Mouse (Mus musculus) MEL (cell line): ENCODE measurements around the gene Acsl3. TPM values are rescaled to one million over a fixed set of nuclear protein-coding genes. Genes with fewer than 3 reads are reported as not detected.

Source experiments
- DNase-seq: peaks from one replicate; pipeline ENCODE4 v3.0.0; 2011; ENCODE audit warnings: low read depth, low spot score
- H3K27ac ChIP-seq: 2 replicates; pipeline ENCODE4 v1.5.1; 2012; ENCODE audit warnings: low read depth, mild to moderate bottlenecking, control low read depth, low read length, moderate library complexity; ENCODE audit not compliant: control insufficient read depth
- H3K27me3 ChIP-seq, 2 experiments: fragments of 150-350 bp in 1 of 2; sonication (generic) in 1 of 2; 2 replicates each; pipeline ENCODE4 v1.6.1; 2012; ENCODE audit warnings: low read length in 2 of 2, mild to moderate bottlenecking in 2 of 2, improper control_type of control experiment in 1 of 2, moderate library complexity in 1 of 2; ENCODE audit not compliant: insufficient read depth in 2 of 2, control insufficient read depth in 1 of 2
- H3K36me3 ChIP-seq, 2 experiments: 2 replicates each; pipeline ENCODE4 v1.6.1; 2012 to 2014; ENCODE audit warnings: low read length in 2 of 2, improper control_type of control experiment in 1 of 2, inconsistent platforms in 1 of 2, mild to moderate bottlenecking in 1 of 2; ENCODE audit not compliant: insufficient read depth in 2 of 2, control insufficient read depth in 1 of 2
- H3K4me1 ChIP-seq, 2 experiments: fragments of 150-350 bp in 1 of 2; sonication (generic) in 1 of 2; 2 replicates each; pipeline ENCODE4 v1.6.1; 2012; ENCODE audit warnings: low read length in 2 of 2, improper control_type of control experiment in 1 of 2, mild to moderate bottlenecking in 1 of 2; ENCODE audit not compliant: insufficient read depth in 2 of 2, control insufficient read depth in 1 of 2
- H3K4me3 ChIP-seq, 2 experiments: fragments of 150-350 bp in 1 of 2; sonication (generic) in 1 of 2; 2 replicates each; pipeline ENCODE4 v1.5.1; 2012; ENCODE audit warnings: low read depth in 2 of 2, low read length in 2 of 2, mild to moderate bottlenecking in 2 of 2, moderate library complexity in 2 of 2, control low read depth in 1 of 2, improper control_type of control experiment in 1 of 2; ENCODE audit not compliant: control insufficient read depth in 1 of 2, insufficient read depth in 1 of 2
- H3K79me2 ChIP-seq: 2 replicates; pipeline ENCODE4 v1.6.1; 2012; ENCODE audit warnings: mild to moderate bottlenecking, low read length, moderate library complexity; ENCODE audit not compliant: control insufficient read depth, poor library complexity, insufficient read depth
- H3K9ac ChIP-seq: 2 replicates; pipeline ENCODE4 v1.6.1; 2012; ENCODE audit warnings: low read depth, mild to moderate bottlenecking, control low read depth, low read length, moderate library complexity; ENCODE audit not compliant: control insufficient read depth, poor library complexity, severe bottlenecking
- H3K9me3 ChIP-seq: fragments of 150-350 bp; sonication (generic); replicated peaks from 2 replicates; pipeline ENCODE4 v1.6.1; 2012; ENCODE audit warnings: mild to moderate bottlenecking, low read length, improper control_type of control experiment, moderate library complexity; ENCODE audit not compliant: insufficient read depth
- BHLHE40 ChIP-seq: IDR thresholded peaks from 2 replicates; pipeline ENCODE4 v1.6.1; 2012; ENCODE audit warnings: low read depth, mild to moderate bottlenecking, inconsistent platforms, low read length, improper control_type of control experiment, borderline replicate concordance
- CTCF ChIP-seq, 3 experiments: IDR thresholded peaks in 2 of 3; conservative IDR thresholded peaks in 1 of 3; 2 replicates each; pipeline ENCODE4 v1.5.1; 2011 to 2012; ENCODE audit warnings: low read length in 3 of 3, low read depth in 2 of 3, mild to moderate bottlenecking in 2 of 3, improper control_type of control experiment in 1 of 3, inconsistent platforms in 1 of 3, mixed read lengths in 1 of 3, moderate library complexity in 1 of 3; ENCODE audit not compliant: control insufficient read depth in 1 of 3, insufficient read depth in 1 of 3, poor library complexity in 1 of 3, severe bottlenecking in 1 of 3
- E2F4 ChIP-seq: IDR thresholded peaks from 2 replicates; pipeline ENCODE4 v1.6.1; 2011; ENCODE audit warnings: low read depth, low read length, improper control_type of control experiment, borderline replicate concordance
- ELF1 ChIP-seq: IDR thresholded peaks from 2 replicates; pipeline ENCODE4 v1.6.1; 2014; ENCODE audit warnings: low read depth, mild to moderate bottlenecking, inconsistent platforms, low read length, improper control_type of control experiment, moderate library complexity
- GATA1 ChIP-seq: IDR thresholded peaks from 2 replicates; pipeline ENCODE4 v1.6.1; 2011; ENCODE audit warnings: low read depth, low read length, improper control_type of control experiment
- HCFC1 ChIP-seq: IDR thresholded peaks from 2 replicates; pipeline ENCODE4 v1.6.1; 2012; ENCODE audit warnings: low read depth, mild to moderate bottlenecking, inconsistent platforms, low read length, improper control_type of control experiment, moderate library complexity
- JUND ChIP-seq: IDR thresholded peaks from 2 replicates; pipeline ENCODE4 v1.6.1; 2011; ENCODE audit warnings: low read depth, mild to moderate bottlenecking, improper control_type of control experiment, low read length
- KAT2A ChIP-seq: conservative IDR thresholded peaks from 2 replicates; pipeline ENCODE4 v1.6.1; 2012; ENCODE audit warnings: low read depth, low read length, improper control_type of control experiment, inconsistent platforms
- MAFK ChIP-seq: IDR thresholded peaks from 2 replicates; pipeline ENCODE4 v1.6.1; 2011; ENCODE audit warnings: low read depth, mild to moderate bottlenecking, low read length, improper control_type of control experiment, borderline replicate concordance
- MYB ChIP-seq: IDR thresholded peaks from 2 replicates; pipeline ENCODE4 v1.6.1; 2011; ENCODE audit warnings: mild to moderate bottlenecking, low read depth, low read length, improper control_type of control experiment
- NELFE ChIP-seq: IDR thresholded peaks from 2 replicates; pipeline ENCODE4 v1.6.1; 2011; ENCODE audit warnings: low read depth, low read length, improper control_type of control experiment
- NRF1 ChIP-seq: IDR thresholded peaks from 2 replicates; pipeline ENCODE4 v1.6.1; 2014; ENCODE audit warnings: low read depth, mild to moderate bottlenecking, inconsistent platforms, low read length, improper control_type of control experiment, moderate library complexity; ENCODE audit not compliant: poor library complexity, insufficient read depth, severe bottlenecking
- POLR2A ChIP-seq, 2 experiments: IDR thresholded peaks; 2 replicates each; pipeline ENCODE4 v1.6.1; 2011 to 2012; ENCODE audit warnings: low read length in 2 of 2, mild to moderate bottlenecking in 2 of 2, control low read depth in 1 of 2, improper control_type of control experiment in 1 of 2, low read depth in 1 of 2, moderate library complexity in 1 of 2; ENCODE audit not compliant: control insufficient read depth in 1 of 2, insufficient read depth in 1 of 2, poor library complexity in 1 of 2
- RAD21 ChIP-seq: IDR thresholded peaks from 2 replicates; pipeline ENCODE4 v1.6.1; 2011; ENCODE audit warnings: mild to moderate bottlenecking, low read depth, low read length, improper control_type of control experiment
- RCOR1 ChIP-seq: IDR thresholded peaks from 2 replicates; pipeline ENCODE4 v1.6.1; 2012; ENCODE audit warnings: low read depth, mild to moderate bottlenecking, inconsistent platforms, low read length, improper control_type of control experiment
- SMC3 ChIP-seq: IDR thresholded peaks from 2 replicates; pipeline ENCODE4 v1.6.1; 2011; ENCODE audit warnings: low read depth, low read length, improper control_type of control experiment
- TAL1 ChIP-seq: IDR thresholded peaks from 2 replicates; pipeline ENCODE4 v1.6.1; 2012; ENCODE audit warnings: mild to moderate bottlenecking, inconsistent platforms, low read length, moderate library complexity, mixed read lengths
- TCF12 ChIP-seq: IDR thresholded peaks from 2 replicates; pipeline ENCODE4 v1.6.1; 2014; ENCODE audit warnings: low read depth, mild to moderate bottlenecking, inconsistent platforms, low read length, improper control_type of control experiment, moderate library complexity
- UBTF ChIP-seq: IDR thresholded peaks from 2 replicates; pipeline ENCODE4 v1.6.1; 2012; ENCODE audit warnings: low read depth, mild to moderate bottlenecking, inconsistent platforms, low read length, improper control_type of control experiment, moderate library complexity, borderline replicate concordance; ENCODE audit not compliant: insufficient read depth
- USF1 ChIP-seq: IDR thresholded peaks from 2 replicates; pipeline ENCODE4 v1.6.1; 2014; ENCODE audit warnings: low read depth, mild to moderate bottlenecking, inconsistent platforms, low read length, improper control_type of control experiment, moderate library complexity
- polyA plus RNA-seq, 2 experiments: library from polyadenylated mRNA; stranded (reverse) in 1 of 2; unstranded in 1 of 2; fragments of >175 nt in 1 of 2; fragments of >200 nt in 1 of 2; gene quantifications; 2 replicates each; pipeline versions ENCODE4 v1.2.1 to v1.2.4; 2012; ENCODE audit warnings: low replicate concordance in 2 of 2, low read depth in 1 of 2; ENCODE audit not compliant: insufficient read length in 2 of 2, insufficient read depth in 1 of 2, missing spikeins in 1 of 2
- total RNA-seq: library from RNA; depleted of rRNA; stranded (reverse); fragments of 300-350 nt; gene quantifications from 2 replicates; pipeline ENCODE4 v1.2.3, GENCODE M21; 2012

Gene Acsl3
- total and polyA plus RNA-seq, 3 experiments = 32.9 to 38.9 TPM; not detected in 1

- Histone ChIP-seq H3K9me3 (no peaks in the 10 kb centered on the region), H3K79me2 (peaks cover 16% of the 10 kb centered on the region), H3K4me1 (peaks cover under 1 to 2% of the 10 kb centered on the region in 2 experiments; a peak in 2 of 4 replicates), H3K4me3 (no peak overlapping the region), H3K9ac (no peak overlapping the region), H3K27me3 (no peaks in the 10 kb centered on the region), H3K27ac (no peak overlapping the region), H3K36me3 (peaks cover 0 to 6% of the 10 kb centered on the region in 2 experiments; a peak in 3 of 4 replicates)
- no peak for TF ChIP-seq TAL1
- no peak for TF ChIP-seq HCFC1
- no peak for TF ChIP-seq TCF12
- TF ChIP-seq NELFE = no peak
- no peak for TF ChIP-seq RCOR1
- TF ChIP-seq BHLHE40 = no peak
- no peak for TF ChIP-seq RAD21
- TF ChIP-seq MYB = no peak
- no peak for TF ChIP-seq USF1
- TF ChIP-seq SMC3 = no peak
- TF ChIP-seq GATA1 = no peak
- TF ChIP-seq, all 39 proteins: peak for 0
- DNase-seq = no peak
Observed at GRCm38 (mm10) chr1:78665954-78666499, 8.4 kb downstream of the Acsl3 start.

- TF ChIP-seq POLR2A (IDR thresholded peaks at IDR 0.05; ENCODE audit: control insufficient read depth in 1 of 2, insufficient read depth in 1 of 2, low read depth in 1 of 2, low read length in 2 of 2, poor library complexity in 1 of 2) (no peak), ELF1 (no peak), MYB (no peak), RCOR1 (no peak), CTCF (IDR thresholded peaks at IDR 0.05 in 2 of 3, conservative IDR thresholded peaks at IDR 0.05 in 1 of 3; ENCODE audit: control insufficient read depth in 1 of 3, insufficient read depth in 1 of 3, low read depth in 2 of 3, low read length in 3 of 3, poor library complexity in 1 of 3, severe bottlenecking in 1 of 3) (no peak), HCFC1 (no peak), KAT2A (no peak), MAFK (no peak), E2F4 (no peak), NRF1 (no peak), JUND (no peak), UBTF (no peak)
- Histone ChIP-seq H3K4me3 (no peak overlapping the region), H3K27ac (no peak overlapping the region), H3K79me2 (peaks cover 10% of the 10 kb centered on the region), H3K9ac (no peak overlapping the region), H3K4me1 (peaks cover 0 to 2% of the 10 kb centered on the region in 2 experiments; a peak in 1 of 4 replicates), H3K36me3 (peaks cover 0 to 6% of the 10 kb centered on the region in 2 experiments; a peak in 3 of 4 replicates), H3K27me3 (no peaks in the 10 kb centered on the region), H3K9me3 (no peaks in the 10 kb centered on the region)
- no peak for DNase-seq
Observed at GRCm38 (mm10) chr1:78666585-78666984, 9.0 kb downstream of the Acsl3 start.
